18 mouse cellular contexts compared by ENCODE assay signal in genomic region chr15:37008546-37008945, GRCm38 (mm10). TPM values are rescaled to one million over a fixed set of nuclear protein-coding genes. Genes with fewer than 3 reads are reported as not detected.
DNase-seq lines count a peak whose midpoint lies in the region; ATAC-seq and TF ChIP-seq lines count a peak whose summit lies in the region.
"Had no signal": no experiment of that assay in that cellular context is flagged by ENCODE, and none has a peak within 500 bp of the region (broad histone marks: within the 10 kb centered on the region; RNA-seq: fewer than 3 reads in every experiment).

No protein-coding gene starts in this region.

- H3K36me3 ChIP-seq in hindbrain, embryonic 14.5 days (replicated peaks; ENCODE audit: control insufficient read depth, insufficient read depth), result no peaks in the 10 kb centered on the region
- no peaks in the 10 kb centered on the region for H3K36me3 ChIP-seq in hindbrain, postnatal 0 days (ENCODE audit: insufficient read depth, low read length)
- peaks cover 17% of the 10 kb centered on the region for H3K36me3 ChIP-seq in midbrain, embryonic 10.5 days
- H3K36me3 ChIP-seq in midbrain, embryonic 13.5 days, result no peaks in the 10 kb centered on the region
- H3K36me3 ChIP-seq: embryonic facial prominence, embryonic 15.5 days; neural tube, embryonic 13.5 days had no signal

- ATAC-seq in hindbrain, embryonic 14.5 days (ENCODE audit: low FRiP score), result no peak
- ATAC-seq in hindbrain, postnatal 0 days, result no peak
- ATAC-seq in midbrain, embryonic 13.5 days, result no peak
- ATAC-seq: forebrain, embryonic 14.5 days; lung, postnatal 0 days had no signal

- peaks cover 30% of the 10 kb centered on the region for H3K4me1 ChIP-seq in hindbrain, embryonic 14.5 days (replicated peaks; ENCODE audit: control insufficient read depth, insufficient read depth, low read length)
- H3K4me1 ChIP-seq in hindbrain, postnatal 0 days (ENCODE audit: insufficient read depth, low read length), result peaks cover 6% of the 10 kb centered on the region; the same call in 1 of the 2 replicates
- H3K4me1 ChIP-seq in midbrain, embryonic 10.5 days, result peaks cover 33% of the 10 kb centered on the region
- H3K4me1 ChIP-seq in midbrain, embryonic 13.5 days (replicated peaks), result peaks cover 30% of the 10 kb centered on the region

- peak overlapping the region; percentile 51; the same call in 1 of the 2 replicates for H3K4me2 ChIP-seq in hindbrain, embryonic 14.5 days (replicated peaks)
- H3K4me2 ChIP-seq in hindbrain, postnatal 0 days (ENCODE audit: low read depth, low read length), result no peak overlapping the region
- H3K4me2 ChIP-seq in midbrain, embryonic 13.5 days (replicated peaks), result no peak overlapping the region

- no peak for DNase-seq in hindbrain, embryonic 14.5 days (ENCODE audit: low spot score)
- no peak for DNase-seq in hindbrain, postnatal 0 days (ENCODE audit: low spot score)
- no peak for DNase-seq in midbrain, embryonic 10.5 days (ENCODE audit: low spot score)
- DNase-seq in ZHBTc4 (ENCODE audit: low read depth, low spot score), result peak; percentile 71
- DNase-seq in mesoderm, embryonic 11.5 days (ENCODE audit: low read depth, low spot score), result peak; percentile 29
- no peak for DNase-seq in left cerebral cortex, adult 8-10 months (ENCODE audit: low spot score in 2 of 2)
- DNase-seq: cerebellum, adult 8-10 months; kidney, adult 11 months; kidney, postnatal 25 days; right cerebral cortex, postnatal 25 days; thymus, postnatal 4 days had no signal

- H3K9me3 ChIP-seq in hindbrain, embryonic 14.5 days (ENCODE audit: control insufficient read depth, low read length), result no peaks in the 10 kb centered on the region
- no peaks in the 10 kb centered on the region for H3K9me3 ChIP-seq in hindbrain, postnatal 0 days (ENCODE audit: low read length)
- no peaks in the 10 kb centered on the region for H3K9me3 ChIP-seq in midbrain, embryonic 10.5 days (replicated peaks)
- no peaks in the 10 kb centered on the region for H3K9me3 ChIP-seq in midbrain, embryonic 13.5 days
- H3K9me3 ChIP-seq: embryonic facial prominence, embryonic 15.5 days; heart, embryonic 13.5 days; limb, embryonic 15.5 days; neural tube, embryonic 13.5 days had no signal

- no peaks in the 10 kb centered on the region for H3K27me3 ChIP-seq in hindbrain, embryonic 14.5 days (ENCODE audit: control insufficient read depth, insufficient read depth, low read length)
- H3K27me3 ChIP-seq in hindbrain, postnatal 0 days (ENCODE audit: insufficient read depth, low read length), result no peaks in the 10 kb centered on the region
- H3K27me3 ChIP-seq in midbrain, embryonic 10.5 days (ENCODE audit: low read depth, poor library complexity, severe bottlenecking), result no peaks in the 10 kb centered on the region
- H3K27me3 ChIP-seq in midbrain, embryonic 13.5 days, result no peaks in the 10 kb centered on the region
- H3K27me3 ChIP-seq: embryonic facial prominence, embryonic 15.5 days; heart, embryonic 13.5 days; limb, embryonic 15.5 days; neural tube, embryonic 13.5 days had no signal

- H3K4me3 ChIP-seq in hindbrain, embryonic 14.5 days (replicated peaks; ENCODE audit: low read length), result no peak overlapping the region
- H3K4me3 ChIP-seq in hindbrain, postnatal 0 days (ENCODE audit: low read length), result no peak overlapping the region
- peak overlapping the region; percentile 88 for H3K4me3 ChIP-seq in midbrain, embryonic 10.5 days
- H3K4me3 ChIP-seq in midbrain, embryonic 13.5 days (replicated peaks), result no peak overlapping the region

- no peak overlapping the region for H3K9ac ChIP-seq in hindbrain, embryonic 14.5 days
- no peak overlapping the region for H3K9ac ChIP-seq in hindbrain, postnatal 0 days (replicated peaks; ENCODE audit: low read length)
- no peak overlapping the region for H3K9ac ChIP-seq in midbrain, embryonic 13.5 days (replicated peaks)

- no peak overlapping the region for H3K27ac ChIP-seq in hindbrain, embryonic 14.5 days
- H3K27ac ChIP-seq in hindbrain, postnatal 0 days, result no peak overlapping the region
- H3K27ac ChIP-seq in midbrain, embryonic 10.5 days (replicated peaks), result peak overlapping the region; percentile 99
- H3K27ac ChIP-seq in midbrain, embryonic 13.5 days, result no peak overlapping the region

- no peak for TF ChIP-seq CTCF in hindbrain, postnatal 0 days (IDR thresholded peaks at IDR 0.05; ENCODE audit: low read depth)

RNA-seq across cellular contexts. Expression of gene Zfp706, which starts 1.0 kb away (rescaled TPM):
- 424 and 425 TPM in 2 replicates for polyA plus RNA-seq in hindbrain, embryonic 14.5 days (2014; fragmentation: Nextera tagmentation; extraction: Ambion mirVana)
- total RNA-seq in hindbrain, postnatal 0 days (2014; rRNA removed), result 57.2 and 61.8 TPM in 2 replicates
- polyA plus RNA-seq in hindbrain, postnatal 0 days (2015; fragmentation: Nextera tagmentation; extraction: Ambion mirVana), result 463 and 467 TPM in 2 replicates
- 479 and 502 TPM in 2 replicates for polyA plus RNA-seq in midbrain, embryonic 10.5 days (2016; fragmentation: Nextera tagmentation; extraction: Ambion mirVana)
- polyA plus RNA-seq in midbrain, embryonic 13.5 days (2015; fragmentation: Nextera tagmentation; extraction: Ambion mirVana), result 437 and 479 TPM in 2 replicates
- 100 to 1,000 TPM; 193 to 250 (median 224) TPM for total RNA-seq in left cerebral cortex, adult 8-10 months (2022)

Comparison
In these comparisons a context has a peak if more than half of its experiments do, and no peak if none do; other contexts are left out.
1. DNase-seq: peak in ZHBTc4 (single experiment) and mesoderm, embryonic 11.5 days (single experiment); none in hindbrain, embryonic 14.5 days (single experiment), hindbrain, postnatal 0 days (single experiment), midbrain, embryonic 10.5 days (single experiment) and left cerebral cortex, adult 8-10 months (0 of 2).